Comparison of ENCODE assay signal across 12 mouse cellular contexts in the genomic region with DNA sequence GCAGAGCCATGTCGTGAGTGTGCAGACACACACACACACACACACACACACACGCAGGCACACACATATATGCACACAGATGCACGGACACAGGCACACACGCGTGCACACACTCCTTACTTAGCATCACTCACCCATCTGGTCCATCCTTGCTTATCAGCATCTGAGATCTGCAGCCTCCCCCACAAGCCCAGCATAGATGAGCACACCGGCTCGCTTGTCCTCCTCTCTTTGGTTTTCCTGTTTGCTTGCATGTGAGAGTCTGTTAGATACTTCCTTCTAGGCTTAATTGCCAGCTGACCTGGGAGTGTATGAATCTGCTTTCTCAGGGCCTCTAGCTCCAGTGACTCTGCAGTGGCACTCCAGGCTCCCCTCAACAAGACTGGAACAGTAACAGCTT.
"Had no signal": no experiment of that assay in that cellular context is flagged by ENCODE, and none has a peak within 500 bp of the region (broad histone marks: within the 10 kb centered on the region; RNA-seq: fewer than 3 reads in every experiment).

No protein-coding gene starts in this region.

- ATAC-seq: liver, embryonic 12.5 days had no signal

- DNase-seq: kidney, adult 18-20 months; kidney, adult 9 months; kidney, postnatal 14 days; kidney, postnatal 4 days; liver; lung, adult 18-20 months; lung, postnatal 10 days; lung, postnatal 4 days; midbrain, embryonic 14.5 days; thymus, adult 18-20 months; thymus, postnatal 14 days had no signal
